9 mouse cellular contexts compared by ENCODE assay signal in genomic region chr11:108418540-108418939, GRCm38 (mm10). TPM values are rescaled to one million over a fixed set of nuclear protein-coding genes. Genes with fewer than 3 reads are reported as not detected.
DNase-seq lines count a peak whose midpoint lies in the region; ATAC-seq lines count a peak whose summit lies in the region.
"Had no signal": no experiment of that assay in that cellular context is flagged by ENCODE, and none has a peak within 500 bp of the region (broad histone marks: within the 10 kb centered on the region; RNA-seq: fewer than 3 reads in every experiment).

No protein-coding gene starts in this region.

- H3K9ac ChIP-seq in hindbrain, embryonic 11.5 days (ENCODE audit: low read depth, low read length), result no peak overlapping the region
- H3K9ac ChIP-seq in hindbrain, embryonic 16.5 days (ENCODE audit: low read depth, low read length), result no peak overlapping the region
- H3K9ac ChIP-seq in neural tube, embryonic 14.5 days (replicated peaks; ENCODE audit: low read depth, low read length), result no peak overlapping the region
- H3K9ac ChIP-seq in neural tube, embryonic 15.5 days (replicated peaks), result no peak overlapping the region
- H3K9ac ChIP-seq in forebrain, embryonic 15.5 days (replicated peaks), result no peak overlapping the region
- H3K9ac ChIP-seq: heart, embryonic 13.5 days had no signal

- no peaks in the 10 kb centered on the region; the same call in 1 of the 2 replicates for H3K27me3 ChIP-seq in hindbrain, embryonic 11.5 days (ENCODE audit: control insufficient read depth, insufficient read depth, low read length)
- H3K27me3 ChIP-seq in hindbrain, embryonic 16.5 days (replicated peaks; ENCODE audit: control insufficient read depth, insufficient read depth, low read length), result no peaks in the 10 kb centered on the region
- H3K27me3 ChIP-seq in neural tube, embryonic 14.5 days (ENCODE audit: control insufficient read depth, insufficient read depth, low read length), result 0 out of 2 replicates have a peak, but pooled peaks cover 2% of the 10 kb centered on the region
- 0 out of 2 replicates have a peak, but pooled peaks cover 4% of the 10 kb centered on the region for H3K27me3 ChIP-seq in neural tube, embryonic 15.5 days (replicated peaks)
- no peaks in the 10 kb centered on the region for H3K27me3 ChIP-seq in forebrain, embryonic 15.5 days

- DNase-seq in hindbrain, embryonic 11.5 days (ENCODE audit: low spot score), result peak; percentile 69
- DNase-seq in telencephalon, adult 2 months (ENCODE audit: low read depth, low spot score), result peak; percentile 51
- no peak for DNase-seq in ovary, postnatal 36 days (ENCODE audit: low spot score)
- no peak for DNase-seq in gastrocnemius, postnatal 4 days (ENCODE audit: low spot score in 2 of 2)

- no peaks in the 10 kb centered on the region for H3K4me1 ChIP-seq in hindbrain, embryonic 11.5 days (replicated peaks; ENCODE audit: control insufficient read depth, insufficient read depth, low read length)
- peaks cover 1% of the 10 kb centered on the region; the same call in 1 of the 2 replicates for H3K4me1 ChIP-seq in hindbrain, embryonic 16.5 days (ENCODE audit: control insufficient read depth, insufficient read depth, low read depth, low read length)
- 0 out of 2 replicates have a peak, but pooled peaks cover 2% of the 10 kb centered on the region for H3K4me1 ChIP-seq in neural tube, embryonic 14.5 days (ENCODE audit: control insufficient read depth, insufficient read depth, low read length)
- H3K4me1 ChIP-seq in neural tube, embryonic 15.5 days, result peaks cover 4% of the 10 kb centered on the region; the same call in 1 of the 2 replicates
- peaks cover 6% of the 10 kb centered on the region for H3K4me1 ChIP-seq in forebrain, embryonic 15.5 days
- H3K4me1 ChIP-seq: heart, embryonic 13.5 days had no signal

- 44% methylated on average over 1 of the region's 1 CpGs for WGBS in hindbrain, embryonic 11.5 days
- WGBS in hindbrain, embryonic 16.5 days, result 14% methylated on average over 1 of the region's 1 CpGs
- 26% methylated on average over 1 of the region's 1 CpGs for whole genome bisulfite sequencing in neural tube, embryonic 14.5 days
- WGBS in neural tube, embryonic 15.5 days, result 26% methylated on average over 1 of the region's 1 CpGs
- WGBS in forebrain, embryonic 15.5 days, result 10% methylated on average over 1 of the region's 1 CpGs

- H3K27ac ChIP-seq in hindbrain, embryonic 11.5 days (ENCODE audit: low read depth, low read length), result no peak overlapping the region
- H3K27ac ChIP-seq in hindbrain, embryonic 16.5 days (ENCODE audit: low read depth, low read length), result no peak overlapping the region
- no peak overlapping the region for H3K27ac ChIP-seq in neural tube, embryonic 14.5 days (ENCODE audit: low read depth, low read length)
- no peak overlapping the region for H3K27ac ChIP-seq in neural tube, embryonic 15.5 days (replicated peaks)
- no peak overlapping the region for H3K27ac ChIP-seq in forebrain, embryonic 15.5 days (replicated peaks)
- H3K27ac ChIP-seq: heart, embryonic 13.5 days had no signal

- H3K9me3 ChIP-seq in hindbrain, embryonic 11.5 days (ENCODE audit: control insufficient read depth, low read length), result no peaks in the 10 kb centered on the region
- no peaks in the 10 kb centered on the region for H3K9me3 ChIP-seq in hindbrain, embryonic 16.5 days (ENCODE audit: control insufficient read depth, low read length)
- no peaks in the 10 kb centered on the region for H3K9me3 ChIP-seq in neural tube, embryonic 14.5 days (ENCODE audit: control insufficient read depth, low read length)
- H3K9me3 ChIP-seq in neural tube, embryonic 15.5 days (replicated peaks), result no peaks in the 10 kb centered on the region
- no peaks in the 10 kb centered on the region for H3K9me3 ChIP-seq in forebrain, embryonic 15.5 days
- H3K9me3 ChIP-seq: heart, embryonic 13.5 days had no signal

- H3K36me3 ChIP-seq in hindbrain, embryonic 11.5 days (ENCODE audit: control insufficient read depth, insufficient read depth, low read length), result no peaks in the 10 kb centered on the region
- no peaks in the 10 kb centered on the region for H3K36me3 ChIP-seq in hindbrain, embryonic 16.5 days (ENCODE audit: control insufficient read depth, insufficient read depth, low read length)
- no peaks in the 10 kb centered on the region for H3K36me3 ChIP-seq in neural tube, embryonic 14.5 days (ENCODE audit: control insufficient read depth, insufficient read depth, low read length)
- no peaks in the 10 kb centered on the region for H3K36me3 ChIP-seq in neural tube, embryonic 15.5 days
- no peaks in the 10 kb centered on the region for H3K36me3 ChIP-seq in forebrain, embryonic 15.5 days
- H3K36me3 ChIP-seq: heart, embryonic 13.5 days had no signal

- H3K4me2 ChIP-seq in hindbrain, embryonic 11.5 days (replicated peaks; ENCODE audit: low read depth, low read length), result no peak overlapping the region
- H3K4me2 ChIP-seq in hindbrain, embryonic 16.5 days (ENCODE audit: low read length), result no peak overlapping the region
- no peak overlapping the region for H3K4me2 ChIP-seq in neural tube, embryonic 14.5 days (ENCODE audit: low read depth, low read length)
- no peak overlapping the region for H3K4me2 ChIP-seq in neural tube, embryonic 15.5 days
- no peak overlapping the region for H3K4me2 ChIP-seq in forebrain, embryonic 15.5 days (replicated peaks)
- H3K4me2 ChIP-seq: heart, embryonic 13.5 days had no signal

- no peak for ATAC-seq in hindbrain, embryonic 11.5 days (ENCODE audit: low FRiP score)
- ATAC-seq in hindbrain, embryonic 16.5 days, result no peak
- peak; percentile 58 for ATAC-seq in neural tube, embryonic 14.5 days (ENCODE audit: low read depth)
- no peak for ATAC-seq in neural tube, embryonic 15.5 days (ENCODE audit: low FRiP score)
- ATAC-seq in forebrain, embryonic 15.5 days (replicated peaks), result 0 out of 2 replicates have a peak, but pooled peaks have one; percentile 35

- no peak overlapping the region for H3K4me3 ChIP-seq in hindbrain, embryonic 11.5 days (ENCODE audit: low read depth, low read length)
- no peak overlapping the region for H3K4me3 ChIP-seq in hindbrain, embryonic 16.5 days (ENCODE audit: low read length)
- no peak overlapping the region for H3K4me3 ChIP-seq in neural tube, embryonic 14.5 days (ENCODE audit: low read depth, low read length)
- H3K4me3 ChIP-seq in neural tube, embryonic 15.5 days (replicated peaks), result no peak overlapping the region
- no peak overlapping the region for H3K4me3 ChIP-seq in forebrain, embryonic 15.5 days
- H3K4me3 ChIP-seq: heart, embryonic 13.5 days had no signal

RNA-seq across cellular contexts. Expression of gene Cep112, which starts 6.5 kb away (rescaled TPM):
- polyA plus RNA-seq in hindbrain, embryonic 11.5 days (2014; fragmentation: Nextera tagmentation; extraction: Ambion mirVana), result 9.5 and 12.4 TPM in 2 replicates
- 12.7 and 13.2 TPM in 2 replicates for polyA plus RNA-seq in hindbrain, embryonic 16.5 days (2015; fragmentation: Nextera tagmentation; extraction: Ambion mirVana)
- 8.2 and 9.7 TPM in 2 replicates for polyA plus RNA-seq in neural tube, embryonic 14.5 days (2014; fragmentation: Nextera tagmentation; extraction: Ambion mirVana)
- 6.4 and 6.5 TPM in 2 replicates for polyA plus RNA-seq in neural tube, embryonic 15.5 days (2015; fragmentation: Nextera tagmentation; extraction: Ambion mirVana)
- polyA plus RNA-seq in forebrain, embryonic 15.5 days (2015; fragmentation: Nextera tagmentation; extraction: Ambion mirVana), result 15.0 and 17.6 TPM in 2 replicates
- 10 to 100 TPM; 20.0 to 21.3 TPM for total RNA-seq in gastrocnemius, postnatal 4 days (2021)

Comparison
In these comparisons a context has a peak if more than half of its experiments do, and no peak if none do; other contexts are left out.
1. ATAC-seq: peak in neural tube, embryonic 14.5 days (single experiment) and forebrain, embryonic 15.5 days (single experiment); none in hindbrain, embryonic 11.5 days (single experiment), hindbrain, embryonic 16.5 days (single experiment) and neural tube, embryonic 15.5 days (single experiment).
2. DNase-seq: peak in hindbrain, embryonic 11.5 days (single experiment) and telencephalon, adult 2 months (single experiment); none in ovary, postnatal 36 days (single experiment) and gastrocnemius, postnatal 4 days (0 of 2).